Mouse (Mus musculus) limb, embryonic 14.5 days (tissue): ENCODE measurements around the gene Samd13. TPM values are rescaled to one million over a fixed set of nuclear protein-coding genes. Genes with fewer than 3 reads are reported as not detected.

Experiments used
- ATAC-seq: fragments of 200-750 bp; cut with Nextera tagmentation; 2 replicates; pipeline ENCODE4 v1.8.0; 2017; ENCODE audit warnings: low read depth, moderate number of reproducible peaks, moderate TSS enrichment; ENCODE audit not compliant: low FRiP score
- DNase-seq: peaks from one replicate; pipeline ENCODE4 v3.0.0-alpha.2; 2015; ENCODE audit warnings: low spot score
- H3K27ac ChIP-seq: fragments of 300-500 bp; sonication (generic); replicated peaks from 2 replicates; pipeline ENCODE4 v1.5.1; 2014; ENCODE audit warnings: low read depth, mild to moderate bottlenecking, low read length, moderate library complexity, mixed read lengths
- H3K27me3 ChIP-seq: fragments of 300-500 bp; sonication (generic); 2 replicates; pipeline ENCODE4 v1.6.1; 2014; ENCODE audit warnings: low read length, mixed read lengths; ENCODE audit not compliant: control insufficient read depth, insufficient read depth
- H3K36me3 ChIP-seq: fragments of 300-500 bp; sonication (generic); 2 replicates; pipeline ENCODE4 v1.6.1; 2014; ENCODE audit warnings: mild to moderate bottlenecking, low read length, moderate library complexity, mixed read lengths; ENCODE audit not compliant: control insufficient read depth, insufficient read depth
- H3K4me1 ChIP-seq: fragments of 300-500 bp; sonication (generic); 2 replicates; pipeline ENCODE4 v1.6.1; 2014; ENCODE audit warnings: antibody characterized with exemption, low read length, mixed read lengths; ENCODE audit not compliant: control insufficient read depth, insufficient read depth
- H3K4me2 ChIP-seq: fragments of 300-500 bp; sonication (generic); replicated peaks from 2 replicates; pipeline ENCODE4 v1.6.1; 2014; ENCODE audit warnings: low read depth, mild to moderate bottlenecking, low read length, moderate library complexity; ENCODE audit not compliant: severe bottlenecking
- H3K4me3 ChIP-seq: fragments of 300-500 bp; sonication (generic); replicated peaks from 2 replicates; pipeline ENCODE4 v1.5.1; 2014; ENCODE audit warnings: low read length
- H3K9ac ChIP-seq: fragments of 300-500 bp; sonication (generic); 2 replicates; pipeline ENCODE4 v1.6.1; 2014; ENCODE audit warnings: mild to moderate bottlenecking, low read depth, low read length, moderate library complexity; ENCODE audit not compliant: severe bottlenecking
- H3K9me3 ChIP-seq: fragments of 300-500 bp; sonication (generic); 2 replicates; pipeline ENCODE4 v1.6.1; 2016; ENCODE audit warnings: low read length; ENCODE audit not compliant: control insufficient read depth
- POLR2A ChIP-seq: fragments of 200-500 bp; IDR thresholded peaks from 2 replicates; pipeline ENCODE4 v1.8.0; 2012; ENCODE audit warnings: inconsistent platforms, mild to moderate bottlenecking, moderate library complexity, borderline replicate concordance; ENCODE audit not compliant: insufficient read depth, insufficient read length; ENCODE audit errors: extremely low read depth
- WGBS: fragments of 180-500 bp; shearing (Covaris S2); extraction: QIAGEN DNeasy Blood & Tissue Kit; methylation state at CpG from one replicate; pipeline ENCODE4 v1.1.7; 2014; 5-methylcytosine and 5-hydroxymethylcytosine counted together
- polyA plus RNA-seq, 2 experiments: library from polyadenylated mRNA; depleted of rRNA in 1 of 2; stranded (reverse) in 1 of 2; unstranded in 1 of 2; fragments of >200 nt; fragmentation: Nextera tagmentation in 1 of 2; extraction: Ambion mirVana in 1 of 2; gene quantifications; 2 replicates each; pipeline versions ENCODE4 v1.2.1 to v1.2.3; 2012 to 2014

Samd13 gene
- polyA plus RNA-seq, 2 experiments = 0.72 to 0.83 TPM

GRCm38 (mm10) chr3:146598411-146598810 lies 87.0 kb downstream of the Samd13 start:
- H3K4me1 ChIP-seq = no peaks in the 10 kb centered on the region
- H3K9ac ChIP-seq = no peak overlapping the region
- H3K4me2 ChIP-seq = no peak overlapping the region
- TF ChIP-seq POLR2A = no peak
- no peak for DNase-seq
- no peak for ATAC-seq
- H3K27ac ChIP-seq = no peak overlapping the region
- H3K36me3 ChIP-seq = no peaks in the 10 kb centered on the region
- 69% methylated on average over 6 of the region's 6 CpGs for WGBS
- H3K9me3 ChIP-seq = no peaks in the 10 kb centered on the region
- no peaks in the 10 kb centered on the region for H3K27me3 ChIP-seq
- H3K4me3 ChIP-seq = no peak overlapping the region

GRCm38 (mm10) chr3:146596864-146597263 lies 88.5 kb downstream of the Samd13 start:
- H3K4me3 ChIP-seq = no peak overlapping the region
- no peaks in the 10 kb centered on the region for H3K27me3 ChIP-seq
- H3K27ac ChIP-seq = no peak overlapping the region
- H3K4me2 ChIP-seq = no peak overlapping the region
- no peaks in the 10 kb centered on the region for H3K36me3 ChIP-seq
- no peak for DNase-seq
- no peak for ATAC-seq
- TF ChIP-seq POLR2A = no peak
- H3K9ac ChIP-seq = no peak overlapping the region
- no peaks in the 10 kb centered on the region for H3K9me3 ChIP-seq
- H3K4me1 ChIP-seq = no peaks in the 10 kb centered on the region
- WGBS = 87% methylated on average over 7 of the region's 7 CpGs

GRCm38 (mm10) chr3:146596387-146596786 lies 89.0 kb downstream of the Samd13 start:
- H3K27ac ChIP-seq = no peak overlapping the region
- TF ChIP-seq POLR2A = no peak
- H3K9me3 ChIP-seq = no peaks in the 10 kb centered on the region
- H3K4me3 ChIP-seq = no peak overlapping the region
- ATAC-seq (no peak), DNase-seq (no peak)
- no peak overlapping the region for H3K9ac ChIP-seq
- H3K4me1 ChIP-seq = no peaks in the 10 kb centered on the region
- WGBS = 85% methylated on average over 8 of the region's 8 CpGs
- no peaks in the 10 kb centered on the region for H3K36me3 ChIP-seq
- H3K4me2 ChIP-seq = no peak overlapping the region
- H3K27me3 ChIP-seq = no peaks in the 10 kb centered on the region

- H3K36me3 ChIP-seq = no peaks in the 10 kb centered on the region
- ATAC-seq = no peak
- no peak overlapping the region for H3K4me3 ChIP-seq
- no peak overlapping the region for H3K27ac ChIP-seq
- no peak for TF ChIP-seq POLR2A
- no peaks in the 10 kb centered on the region for H3K4me1 ChIP-seq
- no peak overlapping the region for H3K9ac ChIP-seq
- no peak for DNase-seq
- H3K9me3 ChIP-seq = no peaks in the 10 kb centered on the region
- H3K27me3 ChIP-seq = no peaks in the 10 kb centered on the region
- 88% methylated on average over 6 of the region's 6 CpGs for WGBS
- no peak overlapping the region for H3K4me2 ChIP-seq
Observed at GRCm38 (mm10) chr3:146595440-146595839, 90.0 kb downstream of the Samd13 start.

Other genes starting within 250 kb of the Samd13 start
- 5.2 and 5.4 TPM in 2 replicates for gene Ctbs, start 235.8 kb downstream of the Samd13 start, polyA plus RNA-seq (2012; rRNA removed)
- 8.8 and 9.3 TPM in 2 replicates for gene Ctbs, start 235.8 kb downstream of the Samd13 start, polyA plus RNA-seq (2014; fragmentation: Nextera tagmentation; extraction: Ambion mirVana)
- gene Spata1, start 185.8 kb downstream of the Samd13 start, polyA plus RNA-seq (2012; rRNA removed) = 8.2 and 13.8 TPM in 2 replicates
- gene Spata1, start 185.8 kb downstream of the Samd13 start, polyA plus RNA-seq (2014; fragmentation: Nextera tagmentation; extraction: Ambion mirVana) = 6.4 and 7.0 TPM in 2 replicates
- gene Gng5, start 185.8 kb downstream of the Samd13 start, polyA plus RNA-seq (2012; rRNA removed) = 339 and 385 TPM in 2 replicates
- gene Gng5, start 185.8 kb downstream of the Samd13 start, polyA plus RNA-seq (2014; fragmentation: Nextera tagmentation; extraction: Ambion mirVana) = 839 and 880 TPM in 2 replicates
- gene Rpf1, start 164.2 kb downstream of the Samd13 start, polyA plus RNA-seq (2012; rRNA removed) = 27.3 and 41.5 TPM in 2 replicates
- gene Rpf1, start 164.2 kb downstream of the Samd13 start, polyA plus RNA-seq (2014; fragmentation: Nextera tagmentation; extraction: Ambion mirVana) = 46.2 and 47.5 TPM in 2 replicates
- 0.19 and 0.33 TPM in 2 replicates for gene Uox, start 115.2 kb downstream of the Samd13 start, polyA plus RNA-seq (2012; rRNA removed)
- gene Uox, start 115.2 kb downstream of the Samd13 start, polyA plus RNA-seq (2014; fragmentation: Nextera tagmentation; extraction: Ambion mirVana) = 0.66 and 0.70 TPM in 2 replicates
- 0.05 TPM in 1 of 2 replicates, not detected in the other for gene Dnase2b, start 70.0 kb downstream of the Samd13 start, polyA plus RNA-seq (2012; rRNA removed)
- 0.10 TPM in 1 of 2 replicates, not detected in the other for gene Dnase2b, start 70.0 kb downstream of the Samd13 start, polyA plus RNA-seq (2014; fragmentation: Nextera tagmentation; extraction: Ambion mirVana)
- gene 4930503B20Rik, start 34.3 kb downstream of the Samd13 start, polyA plus RNA-seq (2012; rRNA removed) = 0.09 TPM in 1 of 2 replicates, not detected in the other
- not detected in 2 replicates for gene 4930503B20Rik, start 34.3 kb downstream of the Samd13 start, polyA plus RNA-seq (2014; fragmentation: Nextera tagmentation; extraction: Ambion mirVana)
- gene Prkacb, start 127.4 kb upstream of the Samd13 start, polyA plus RNA-seq (2012; rRNA removed) = 45.4 and 47.9 TPM in 2 replicates
- gene Prkacb, start 127.4 kb upstream of the Samd13 start, polyA plus RNA-seq (2014; fragmentation: Nextera tagmentation; extraction: Ambion mirVana) = 66.3 and 75.4 TPM in 2 replicates
- 1.4 and 2.0 TPM in 2 replicates for gene Ttll7, start 166.8 kb upstream of the Samd13 start, polyA plus RNA-seq (2012; rRNA removed)
- 1.7 and 1.9 TPM in 2 replicates for gene Ttll7, start 166.8 kb upstream of the Samd13 start, polyA plus RNA-seq (2014; fragmentation: Nextera tagmentation; extraction: Ambion mirVana)